In the genomic region with DNA sequence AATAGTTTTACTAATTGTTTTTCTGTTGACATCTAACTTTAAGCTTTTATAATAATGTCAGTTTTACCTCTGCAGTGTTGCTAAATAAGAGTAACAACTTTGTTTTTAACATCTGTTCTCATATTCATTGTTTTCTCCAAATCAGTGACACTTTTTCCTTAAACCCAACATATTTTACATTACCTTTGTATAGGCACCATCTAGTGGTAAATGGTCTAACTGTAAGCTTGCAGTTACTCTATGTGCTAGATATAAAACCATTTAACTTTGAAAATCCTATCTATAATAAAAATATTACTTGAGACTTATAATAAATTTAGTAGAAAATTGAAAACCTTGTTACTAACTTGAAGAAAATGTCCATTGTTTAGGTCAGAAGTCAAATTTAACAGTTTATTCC, we compare ENCODE assay signal across 24 mouse cellular contexts. TPM values are rescaled to one million over a fixed set of nuclear protein-coding genes. Genes with fewer than 3 reads are reported as not detected.
A peak's percentile ranks its signal among the peaks of the same experiment; 100 is the strongest.
DNase-seq lines count a peak whose midpoint lies in the region; ATAC-seq and TF ChIP-seq lines count a peak whose summit lies in the region.
"Had no signal": no experiment of that assay in that cellular context is flagged by ENCODE, and none has a peak within 500 bp of the region (broad histone marks: within the 10 kb centered on the region; RNA-seq: fewer than 3 reads in every experiment).

No protein-coding gene starts in this region.

- H3K36me3 ChIP-seq in midbrain, postnatal 0 days (ENCODE audit: insufficient read depth, low read length) = no peaks in the 10 kb centered on the region
- peaks cover 83% of the 10 kb centered on the region for H3K36me3 ChIP-seq in midbrain, embryonic 10.5 days

- ATAC-seq in midbrain, postnatal 0 days (ENCODE audit: low FRiP score) = no peak
- ATAC-seq: forebrain, embryonic 13.5 days; hindbrain, embryonic 16.5 days had no signal

- intact Hi-C loops in gastrocnemius, adult 2 months (cut with DNase I) = no loop called here

- no peak overlapping the region for H3K4me3 ChIP-seq in gastrocnemius, adult 2 months
- no peak overlapping the region for H3K4me3 ChIP-seq in layer of hippocampus, adult 2 months
- no peak overlapping the region for H3K4me3 ChIP-seq in midbrain, postnatal 0 days (ENCODE audit: low read depth, low read length)
- no peak overlapping the region for H3K4me3 ChIP-seq in midbrain, embryonic 10.5 days
- H3K4me3 ChIP-seq: embryonic facial prominence, embryonic 13.5 days; erythroblast, embryonic 14.5 days; forebrain, embryonic 13.5 days; neural tube, embryonic 15.5 days; stomach, embryonic 15.5 days had no signal

- no peaks in the 10 kb centered on the region for H3K27me3 ChIP-seq in midbrain, postnatal 0 days (ENCODE audit: insufficient read depth, low read length)
- H3K27me3 ChIP-seq in midbrain, embryonic 10.5 days (ENCODE audit: low read depth, poor library complexity, severe bottlenecking) = no peaks in the 10 kb centered on the region
- H3K27me3 ChIP-seq: embryonic facial prominence, embryonic 13.5 days; forebrain, embryonic 13.5 days; neural tube, embryonic 15.5 days; stomach, embryonic 15.5 days had no signal

- no peaks in the 10 kb centered on the region for H3K4me1 ChIP-seq in midbrain, postnatal 0 days (ENCODE audit: insufficient read depth, low read length)
- H3K4me1 ChIP-seq in midbrain, embryonic 10.5 days = no peaks in the 10 kb centered on the region
- H3K4me1 ChIP-seq: embryonic facial prominence, embryonic 13.5 days; forebrain, embryonic 13.5 days; neural tube, embryonic 15.5 days; stomach, embryonic 15.5 days had no signal

- no peak overlapping the region for H3K27ac ChIP-seq in gastrocnemius, adult 2 months
- no peak overlapping the region for H3K27ac ChIP-seq in layer of hippocampus, adult 2 months
- no peak overlapping the region for H3K27ac ChIP-seq in midbrain, postnatal 0 days (ENCODE audit: low read depth, low read length)
- no peak overlapping the region for H3K27ac ChIP-seq in midbrain, embryonic 10.5 days (replicated peaks)
- H3K27ac ChIP-seq: embryonic facial prominence, embryonic 13.5 days; forebrain, embryonic 13.5 days; neural tube, embryonic 15.5 days; stomach, embryonic 15.5 days had no signal

- no peak for DNase-seq in gastrocnemius, adult 2 months
- no peak for DNase-seq in gastrocnemius, adult 8-10 months (ENCODE audit: low spot score in 2 of 2)
- no peak for DNase-seq in layer of hippocampus, adult 2 months (ENCODE audit: low spot score in 2 of 2)
- no peak for DNase-seq in layer of hippocampus, postnatal 36 days
- peak; percentile 12 for DNase-seq in midbrain, postnatal 0 days (ENCODE audit: low spot score)
- DNase-seq in midbrain, embryonic 10.5 days (ENCODE audit: low spot score) = no peak
- no peak for DNase-seq in urinary bladder, adult 18-20 months (ENCODE audit: low spot score in 2 of 2)
- DNase-seq: adrenal gland, postnatal 10 days; B cell, adult 2 months; cerebellum, adult 2 months; cerebellum, postnatal 25 days; gastrocnemius, postnatal 36 days; kidney, adult 11 months; lung, adult 18-20 months; lung, postnatal 4 days; thymus, adult 18-20 months; thymus, postnatal 36 days had no signal

- TF ChIP-seq CTCF in gastrocnemius, adult 2 months (IDR thresholded peaks at IDR 0.05) = peak; percentile 13; the same call in 1 of the 2 replicates
- TF ChIP-seq CTCF in layer of hippocampus, adult 2 months (conservative IDR thresholded peaks at IDR 0.05) = peak; percentile 66
- peak; percentile 66 for TF ChIP-seq CTCF in midbrain, postnatal 0 days (IDR thresholded peaks at IDR 0.05)

- H3K9ac ChIP-seq in midbrain, postnatal 0 days (replicated peaks; ENCODE audit: low read length, poor library complexity, severe bottlenecking) = no peak overlapping the region
- H3K9ac ChIP-seq: embryonic facial prominence, embryonic 13.5 days; forebrain, embryonic 13.5 days; neural tube, embryonic 15.5 days; stomach, embryonic 15.5 days had no signal

- no peak overlapping the region for H3K4me2 ChIP-seq in midbrain, postnatal 0 days (ENCODE audit: low read depth, low read length, poor library complexity, severe bottlenecking)
- H3K4me2 ChIP-seq: embryonic facial prominence, embryonic 13.5 days; forebrain, embryonic 13.5 days; liver, embryonic 11.5 days; neural tube, embryonic 15.5 days; stomach, embryonic 15.5 days had no signal

- H3K9me3 ChIP-seq in midbrain, postnatal 0 days (ENCODE audit: low read length) = no peaks in the 10 kb centered on the region
- H3K9me3 ChIP-seq in midbrain, embryonic 10.5 days (replicated peaks) = no peaks in the 10 kb centered on the region
- H3K9me3 ChIP-seq: embryonic facial prominence, embryonic 13.5 days; forebrain, embryonic 13.5 days; neural tube, embryonic 15.5 days; stomach, embryonic 15.5 days had no signal

RNA-seq across cellular contexts. Expression of a gene that starts 15.2 kb away (rescaled TPM):
- total RNA-seq in gastrocnemius, adult 2 months (2021) = 10 to 100 TPM in 1 of 2 experiments, 1 to 10 TPM in 1; 9.2 to 13.6 TPM
- 10 to 100 TPM in 2 of 4 experiments, 1 to 10 TPM in 2; 7.8 to 16.7 (median 11.4) TPM for total RNA-seq in gastrocnemius, adult 8-10 months (2022)
- 10 to 100 TPM; 11.1 to 12.9 TPM for total RNA-seq in layer of hippocampus, adult 2 months (2021)
- 10 to 100 TPM; 12.3 to 13.7 TPM for total RNA-seq in layer of hippocampus, postnatal 36 days (2021)
- total RNA-seq in midbrain, postnatal 0 days (2014; rRNA removed) = 20.3 and 23.7 TPM in 2 replicates
- polyA plus RNA-seq in midbrain, postnatal 0 days (2015; fragmentation: Nextera tagmentation; extraction: Ambion mirVana) = 15.6 and 16.0 TPM in 2 replicates
- 74.6 and 81.7 TPM in 2 replicates for polyA plus RNA-seq in midbrain, embryonic 10.5 days (2016; fragmentation: Nextera tagmentation; extraction: Ambion mirVana)

RNA-seq across cellular contexts. Expression of a gene that starts 15.7 kb away (rescaled TPM):
- total RNA-seq in gastrocnemius, adult 2 months (2021) = 10 to 100 TPM; 26.2 to 32.1 TPM
- total RNA-seq in gastrocnemius, adult 8-10 months (2022) = 10 to 100 TPM; 25.8 to 31.6 (median 29.7) TPM
- total RNA-seq in layer of hippocampus, adult 2 months (2021) = 10 to 100 TPM; 45.9 to 52.0 TPM
- 10 to 100 TPM; 41.2 to 43.6 TPM for total RNA-seq in layer of hippocampus, postnatal 36 days (2021)
- total RNA-seq in midbrain, postnatal 0 days (2014; rRNA removed) = 34.3 and 45.1 TPM in 2 replicates
- polyA plus RNA-seq in midbrain, postnatal 0 days (2015; fragmentation: Nextera tagmentation; extraction: Ambion mirVana) = 76.9 and 92.9 TPM in 2 replicates
- polyA plus RNA-seq in midbrain, embryonic 10.5 days (2016; fragmentation: Nextera tagmentation; extraction: Ambion mirVana) = 190 and 192 TPM in 2 replicates

Comparison
In these comparisons a context has a peak if more than half of its experiments do, and no peak if none do; other contexts are left out.
1. CTCF ChIP-seq: peak in every context shown above with its lines; median percentile 66 in layer of hippocampus, adult 2 months; 66 in midbrain, postnatal 0 days; 13 in gastrocnemius, adult 2 months.